22 mouse cellular contexts compared by ENCODE assay signal in the genomic region with DNA sequence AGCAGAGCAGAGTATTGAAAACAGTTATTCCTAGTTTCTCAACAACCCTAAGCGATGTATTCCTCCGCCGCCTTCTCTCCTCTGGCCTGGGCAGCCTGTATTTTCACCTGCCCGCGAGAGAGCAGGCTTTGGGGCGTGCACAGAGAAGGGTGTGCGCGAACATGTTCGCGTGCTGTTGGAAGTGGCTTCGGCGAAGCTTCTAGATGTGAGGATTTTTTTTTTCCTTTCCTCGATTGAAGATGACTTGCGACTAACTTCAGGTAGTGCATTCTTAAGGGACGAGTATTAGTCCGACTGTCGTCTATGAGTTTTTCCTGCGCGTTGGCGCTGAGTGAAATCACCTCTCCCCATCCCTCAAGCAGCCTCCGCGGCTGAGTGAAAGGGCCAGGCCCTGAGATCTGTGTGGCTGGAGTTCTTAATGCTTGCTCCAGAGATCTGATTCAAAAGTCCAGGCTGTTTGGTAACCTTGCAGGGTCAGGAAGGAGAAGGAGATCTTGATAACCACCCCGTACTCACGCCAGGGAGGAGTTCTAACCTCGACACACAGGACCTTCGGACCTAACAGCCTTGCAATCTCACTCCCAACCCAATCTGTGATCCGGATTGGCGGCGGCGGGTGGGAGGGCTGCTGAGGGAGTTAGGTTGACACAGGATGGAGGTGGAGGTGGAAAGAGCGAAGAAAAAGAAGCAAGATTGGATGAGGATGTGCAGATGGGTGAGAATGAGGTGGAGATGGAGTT. TPM values are rescaled to one million over a fixed set of nuclear protein-coding genes. Genes with fewer than 3 reads are reported as not detected.
DNase-seq lines count a peak whose midpoint lies in the region; ATAC-seq lines count a peak whose summit lies in the region.
"Had no signal": no experiment of that assay in that cellular context is flagged by ENCODE, and none has a peak within 500 bp of the region (broad histone marks: within the 10 kb centered on the region; RNA-seq: fewer than 3 reads in every experiment).

No protein-coding gene starts in this region.

- H3K4me1 ChIP-seq in forebrain, embryonic 11.5 days (replicated peaks; ENCODE audit: control insufficient read depth, insufficient read depth, low read length) = peaks cover 24% of the 10 kb centered on the region
- peaks cover 19% of the 10 kb centered on the region for H3K4me1 ChIP-seq in midbrain, embryonic 11.5 days (ENCODE audit: control insufficient read depth, insufficient read depth, low read length)
- no peaks in the 10 kb centered on the region for H3K4me1 ChIP-seq in liver, embryonic 12.5 days
- H3K4me1 ChIP-seq: intestine, embryonic 15.5 days; liver, embryonic 15.5 days had no signal

- 4% methylated on average over 31 of the region's 31 CpGs for WGBS in forebrain, embryonic 11.5 days
- WGBS in midbrain, embryonic 11.5 days = under 1% methylated on average over 31 of the region's 31 CpGs
- WGBS in liver, embryonic 12.5 days (ENCODE audit: insufficient replicate concordance) = 1% methylated on average over 31 of the region's 31 CpGs

- intact Hi-C loops in left cerebral cortex, postnatal 36 days (cut with DNase I) = loop anchor here (5.0 kb wide), 1 partner anchor 125 kb away; no protein-coding TSS in a partner anchor

- no peak for ATAC-seq in forebrain, embryonic 11.5 days (replicated peaks; ENCODE audit: low FRiP score)
- ATAC-seq in midbrain, embryonic 11.5 days (ENCODE audit: low FRiP score) = no peak
- no peak for ATAC-seq in liver, embryonic 12.5 days
- ATAC-seq: intestine, embryonic 15.5 days had no signal

- no peak overlapping the region for H3K27ac ChIP-seq in forebrain, embryonic 11.5 days (ENCODE audit: low read depth, low read length)
- no peak overlapping the region for H3K27ac ChIP-seq in midbrain, embryonic 11.5 days (ENCODE audit: low read depth, low read length)
- H3K27ac ChIP-seq in liver, embryonic 12.5 days = no peak overlapping the region
- H3K27ac ChIP-seq: intestine, embryonic 15.5 days; limb, embryonic 12.5 days; liver, embryonic 15.5 days had no signal

- peak overlapping the region; percentile 46 for H3K4me3 ChIP-seq in forebrain, embryonic 11.5 days (ENCODE audit: low read depth, low read length)
- no peak overlapping the region for H3K4me3 ChIP-seq in midbrain, embryonic 11.5 days (ENCODE audit: low read depth, low read length)
- no peak overlapping the region for H3K4me3 ChIP-seq in liver, embryonic 12.5 days
- H3K4me3 ChIP-seq: heart, embryonic 12.5 days; intestine, embryonic 15.5 days; limb, embryonic 12.5 days; liver, embryonic 15.5 days had no signal

- no peaks in the 10 kb centered on the region for H3K36me3 ChIP-seq in forebrain, embryonic 11.5 days (ENCODE audit: control insufficient read depth, insufficient read depth, low read length)
- no peaks in the 10 kb centered on the region for H3K36me3 ChIP-seq in midbrain, embryonic 11.5 days (ENCODE audit: control insufficient read depth, insufficient read depth, low read length)
- H3K36me3 ChIP-seq in liver, embryonic 12.5 days = no peaks in the 10 kb centered on the region
- H3K36me3 ChIP-seq: G1E; heart, embryonic 12.5 days; intestine, embryonic 15.5 days; limb, embryonic 12.5 days; liver, embryonic 15.5 days had no signal

- peaks cover 84% of the 10 kb centered on the region for H3K27me3 ChIP-seq in forebrain, embryonic 11.5 days (ENCODE audit: control insufficient read depth, insufficient read depth, low read length)
- peaks cover 99% of the 10 kb centered on the region for H3K27me3 ChIP-seq in midbrain, embryonic 11.5 days (ENCODE audit: control insufficient read depth, insufficient read depth, low read length)
- peaks cover 100% of the 10 kb centered on the region for H3K27me3 ChIP-seq in liver, embryonic 12.5 days (replicated peaks)

- peak; percentile 30 for DNase-seq in testis, postnatal 10 days (ENCODE audit: low spot score)
- DNase-seq in testis, postnatal 14 days (ENCODE audit: low spot score) = no peak
- DNase-seq in forebrain, embryonic 11.5 days (ENCODE audit: low spot score) = peak; percentile 55
- DNase-seq in midbrain, embryonic 11.5 days (ENCODE audit: low spot score, missing footprints) = peak; percentile 92
- peak; percentile 43 for DNase-seq in yolk sac, embryonic 10.5 days (ENCODE audit: low spot score)
- no peak for DNase-seq in adrenal gland, postnatal 4 days (ENCODE audit: low spot score in 2 of 2)
- no peak for DNase-seq in left cerebral cortex, postnatal 36 days (ENCODE audit: low spot score in 2 of 2)
- DNase-seq: adrenal gland, postnatal 36 days; cerebellum, postnatal 10 days; heart, postnatal 4 days; layer of hippocampus, postnatal 36 days; lung, postnatal 10 days had no signal

- H3K4me2 ChIP-seq in forebrain, embryonic 11.5 days (ENCODE audit: low read depth, low read length, severe bottlenecking) = peak overlapping the region; percentile 71
- no peak overlapping the region; the same call in 1 of the 2 replicates for H3K4me2 ChIP-seq in midbrain, embryonic 11.5 days
- no peak overlapping the region for H3K4me2 ChIP-seq in liver, embryonic 12.5 days
- H3K4me2 ChIP-seq: heart, embryonic 12.5 days; intestine, embryonic 15.5 days; limb, embryonic 12.5 days; liver, embryonic 15.5 days had no signal

- no peaks in the 10 kb centered on the region for H3K9me3 ChIP-seq in forebrain, embryonic 11.5 days (ENCODE audit: control insufficient read depth, low read length)
- no peaks in the 10 kb centered on the region for H3K9me3 ChIP-seq in midbrain, embryonic 11.5 days (ENCODE audit: control insufficient read depth, low read length)
- H3K9me3 ChIP-seq in liver, embryonic 12.5 days (replicated peaks) = no peaks in the 10 kb centered on the region
- H3K9me3 ChIP-seq: G1E; heart, embryonic 12.5 days; intestine, embryonic 15.5 days; limb, embryonic 12.5 days; liver, embryonic 15.5 days had no signal

- H3K9ac ChIP-seq in forebrain, embryonic 11.5 days (ENCODE audit: low read length) = peak overlapping the region; percentile 61
- H3K9ac ChIP-seq in midbrain, embryonic 11.5 days (ENCODE audit: low read length) = no peak overlapping the region
- no peak overlapping the region for H3K9ac ChIP-seq in liver, embryonic 12.5 days
- H3K9ac ChIP-seq: heart, embryonic 12.5 days; intestine, embryonic 15.5 days; limb, embryonic 12.5 days; liver, embryonic 15.5 days had no signal

RNA-seq across cellular contexts. Expression of a gene that starts 0.7 kb away (rescaled TPM):
- 17.1 and 17.5 TPM in 2 replicates for polyA plus RNA-seq in forebrain, embryonic 11.5 days (2014; fragmentation: Nextera tagmentation; extraction: Ambion mirVana)
- polyA plus RNA-seq in midbrain, embryonic 11.5 days (2014; fragmentation: Nextera tagmentation; extraction: Ambion mirVana) = 6.7 and 10.7 TPM in 2 replicates
- total RNA-seq in adrenal gland, postnatal 4 days (2021) = not detected
- total RNA-seq in left cerebral cortex, postnatal 36 days (2021) = 1 to 10 TPM; 2.1 to 6.1 TPM
- polyA plus RNA-seq in liver, embryonic 12.5 days (2016; fragmentation: Nextera tagmentation; extraction: Ambion mirVana) = not detected in 2 replicates
- total RNA-seq: adrenal gland, postnatal 36 days; gastrocnemius, postnatal 4 days; heart, postnatal 4 days; monocyte, adult 5-6 weeks had no signal
- polyA plus RNA-seq: C2C12; G1E; heart, embryonic 12.5 days; intestine, embryonic 15.5 days; limb, embryonic 12.5 days; liver, embryonic 15.5 days; neural tube, embryonic 14.5 days had no signal

Comparison
In these comparisons a context has a peak if more than half of its experiments do, and no peak if none do; other contexts are left out.
1. DNase-seq: peak in testis, postnatal 10 days (single experiment), forebrain, embryonic 11.5 days (single experiment), midbrain, embryonic 11.5 days (single experiment) and yolk sac, embryonic 10.5 days (single experiment); none in testis, postnatal 14 days (single experiment), adrenal gland, postnatal 4 days (0 of 2) and left cerebral cortex, postnatal 36 days (0 of 2).